ENCODE assay signal across 8 mouse cellular contexts in the genomic region with DNA sequence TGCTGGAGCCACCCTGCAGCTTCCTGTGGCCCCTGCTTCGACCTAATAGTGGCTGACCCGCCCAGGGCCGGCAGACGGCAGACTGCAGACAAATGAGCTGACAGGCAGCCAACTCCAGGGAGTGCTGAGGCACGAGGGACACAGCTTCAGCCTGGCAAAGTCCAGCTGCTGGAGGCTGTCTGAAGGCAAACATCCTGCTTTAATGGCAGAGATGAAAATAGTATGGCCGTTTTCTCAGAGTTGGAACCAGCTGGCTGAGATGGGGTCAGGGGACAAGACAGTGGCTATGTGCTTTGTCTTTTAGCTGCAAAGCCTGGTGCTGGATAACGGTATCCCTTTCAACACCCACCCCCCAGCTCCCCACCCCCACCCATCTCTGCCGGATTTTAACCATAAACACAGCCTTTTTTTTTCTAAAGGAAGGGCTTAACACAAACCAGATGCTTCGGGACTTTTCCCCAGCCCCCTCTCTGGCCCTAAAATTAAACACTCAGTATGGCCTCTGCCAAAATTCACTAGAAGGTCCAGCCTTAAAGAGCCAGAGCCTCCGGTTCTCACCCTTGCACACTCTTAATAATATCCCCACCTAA. TPM values are rescaled to one million over a fixed set of nuclear protein-coding genes. Genes with fewer than 3 reads are reported as not detected.
DNase-seq lines count a peak whose midpoint lies in the region; ATAC-seq lines count a peak whose summit lies in the region.

No protein-coding gene starts in this region.

- intact Hi-C loops in left cerebral cortex, postnatal 4 days (cut with DNase I) = no loop called here

- peaks cover 64% of the 10 kb centered on the region for H3K4me1 ChIP-seq in intestine, embryonic 14.5 days (replicated peaks; ENCODE audit: control insufficient read depth, insufficient read depth, low read length)
- peaks cover 24% of the 10 kb centered on the region for H3K4me1 ChIP-seq in midbrain, embryonic 11.5 days (ENCODE audit: control insufficient read depth, insufficient read depth, low read length)
- H3K4me1 ChIP-seq in stomach, embryonic 14.5 days (ENCODE audit: control insufficient read depth, insufficient read depth, low read length) = peaks cover 54% of the 10 kb centered on the region

- H3K9ac ChIP-seq in intestine, embryonic 14.5 days (ENCODE audit: low read length) = no peak overlapping the region
- H3K9ac ChIP-seq in midbrain, embryonic 11.5 days (ENCODE audit: low read length) = peak overlapping the region; percentile 16; the same call in 1 of the 2 replicates
- H3K9ac ChIP-seq in stomach, embryonic 14.5 days (replicated peaks; ENCODE audit: low read depth, low read length) = no peak overlapping the region

- peak overlapping the region; percentile 42 for H3K4me2 ChIP-seq in intestine, embryonic 14.5 days (ENCODE audit: low read length)
- H3K4me2 ChIP-seq in midbrain, embryonic 11.5 days = no peak overlapping the region
- peak overlapping the region; percentile 34 for H3K4me2 ChIP-seq in stomach, embryonic 14.5 days (replicated peaks; ENCODE audit: low read depth, low read length)

- WGBS in intestine, embryonic 14.5 days = 5% methylated on average over 10 of the region's 10 CpGs
- 5% methylated on average over 10 of the region's 10 CpGs for WGBS in midbrain, embryonic 11.5 days
- 6% methylated on average over 10 of the region's 10 CpGs for WGBS in stomach, embryonic 14.5 days

- H3K9me3 ChIP-seq in intestine, embryonic 14.5 days (ENCODE audit: control insufficient read depth, low read length) = peaks cover 6% of the 10 kb centered on the region; the same call in 1 of the 2 replicates
- no peaks in the 10 kb centered on the region for H3K9me3 ChIP-seq in midbrain, embryonic 11.5 days (ENCODE audit: control insufficient read depth, low read length)
- no peaks in the 10 kb centered on the region for H3K9me3 ChIP-seq in stomach, embryonic 14.5 days (ENCODE audit: control insufficient read depth, low read depth, low read length)

- H3K4me3 ChIP-seq in intestine, embryonic 14.5 days (ENCODE audit: low read depth, low read length) = no peak overlapping the region
- H3K4me3 ChIP-seq in midbrain, embryonic 11.5 days (ENCODE audit: low read depth, low read length) = no peak overlapping the region
- no peak overlapping the region for H3K4me3 ChIP-seq in stomach, embryonic 14.5 days (ENCODE audit: low read depth, low read length)

- peak overlapping the region; percentile 90 for H3K27ac ChIP-seq in intestine, embryonic 14.5 days (ENCODE audit: low read depth)
- H3K27ac ChIP-seq in midbrain, embryonic 11.5 days (ENCODE audit: low read depth, low read length) = peak overlapping the region; percentile 10; the same call in 1 of the 2 replicates
- peak overlapping the region; percentile 97 for H3K27ac ChIP-seq in stomach, embryonic 14.5 days (ENCODE audit: low read length)

- no peaks in the 10 kb centered on the region for H3K27me3 ChIP-seq in intestine, embryonic 14.5 days (replicated peaks; ENCODE audit: control insufficient read depth, insufficient read depth, low read length)
- H3K27me3 ChIP-seq in midbrain, embryonic 11.5 days (ENCODE audit: control insufficient read depth, insufficient read depth, low read length) = no peaks in the 10 kb centered on the region
- H3K27me3 ChIP-seq in stomach, embryonic 14.5 days (ENCODE audit: control insufficient read depth, insufficient read depth, low read length) = no peaks in the 10 kb centered on the region

- DNase-seq in adrenal gland, postnatal 14 days = peak; percentile 81
- peak; percentile 79 for DNase-seq in embryo, embryonic 10.5 days (ENCODE audit: low spot score)
- peak; percentile 83 for DNase-seq in gastrocnemius, postnatal 25 days
- peak; percentile 88 for DNase-seq in intestine, embryonic 14.5 days (ENCODE audit: low spot score)
- DNase-seq in left cerebral cortex, postnatal 4 days = peak; percentile 82
- DNase-seq in midbrain, embryonic 11.5 days (ENCODE audit: low spot score, missing footprints) = peak; percentile 92
- no peak for DNase-seq in thymus, postnatal 10 days (ENCODE audit: low spot score in 2 of 2)

- H3K36me3 ChIP-seq in intestine, embryonic 14.5 days (ENCODE audit: control insufficient read depth, insufficient read depth, low read length) = 0 out of 2 replicates have a peak, but pooled peaks cover 3% of the 10 kb centered on the region
- no peaks in the 10 kb centered on the region for H3K36me3 ChIP-seq in midbrain, embryonic 11.5 days (ENCODE audit: control insufficient read depth, insufficient read depth, low read length)
- H3K36me3 ChIP-seq in stomach, embryonic 14.5 days (ENCODE audit: control insufficient read depth, insufficient read depth, low read length) = peaks cover 2% of the 10 kb centered on the region; the same call in 1 of the 2 replicates

- peak; percentile 87 for ATAC-seq in intestine, embryonic 14.5 days (replicated peaks; ENCODE audit: low FRiP score, low TSS enrichment, low read depth)
- peak; percentile 68; the same call in 1 of the 2 replicates for ATAC-seq in midbrain, embryonic 11.5 days (ENCODE audit: low FRiP score)
- peak; percentile 88 for ATAC-seq in stomach, embryonic 14.5 days (ENCODE audit: insufficient number of reproducible peaks, insufficient read depth, low FRiP score, low read depth)

RNA-seq across cellular contexts. Expression of a gene that starts 30.0 kb away (rescaled TPM):
- total RNA-seq in adrenal gland, postnatal 14 days (2021) = 35.8 and 54.6 TPM in 2 replicates
- 10 to 100 TPM; 10.2 to 15.5 TPM for total RNA-seq in gastrocnemius, postnatal 25 days (2021)
- polyA plus RNA-seq in intestine, embryonic 14.5 days (2014; fragmentation: Nextera tagmentation; extraction: Ambion mirVana) = 66.0 and 68.6 TPM in 2 replicates
- total RNA-seq in left cerebral cortex, postnatal 4 days (2021) = 10 to 100 TPM; 65.4 to 68.2 TPM
- 17.4 and 19.9 TPM in 2 replicates for polyA plus RNA-seq in midbrain, embryonic 11.5 days (2014; fragmentation: Nextera tagmentation; extraction: Ambion mirVana)
- 80.4 and 81.7 TPM in 2 replicates for polyA plus RNA-seq in stomach, embryonic 14.5 days (2014; fragmentation: Nextera tagmentation; extraction: Ambion mirVana)

Comparison
In these comparisons a context has a peak if more than half of its experiments do, and no peak if none do; other contexts are left out.
1. DNase-seq: peak in adrenal gland, postnatal 14 days (single experiment), embryo, embryonic 10.5 days (single experiment), gastrocnemius, postnatal 25 days (single experiment), intestine, embryonic 14.5 days (single experiment), left cerebral cortex, postnatal 4 days (single experiment) and midbrain, embryonic 11.5 days (single experiment); none in thymus, postnatal 10 days (0 of 2).
2. H3K27ac ChIP-seq: peak in every context shown above with its lines; median percentile 97 in stomach, embryonic 14.5 days; 90 in intestine, embryonic 14.5 days; 10 in midbrain, embryonic 11.5 days.
3. Peak in every context shown above with its lines, with median percentiles within 50 percentile points of each other: ATAC-seq.